Mouse (Mus musculus): ENCODE measurements around the gene Eif6. TPM values are rescaled to one million over a fixed set of nuclear protein-coding genes. Genes with fewer than 3 reads are reported as not detected.

Eif6 gene
- total and polyA plus RNA-seq, 3 experiments, result 220 to 463 (median 289) TPM

- no peak overlapping the region for H3K9ac ChIP-seq (ENCODE audit: insufficient read depth, low read depth)
- H3K4me1 ChIP-seq (ENCODE audit: control insufficient read depth in 1 of 2, insufficient read depth in 2 of 2), result no peaks in the 10 kb centered on the region
- H3K27ac ChIP-seq (ENCODE audit: insufficient read depth, low read depth), result no peak overlapping the region
- H3K27me3 ChIP-seq (replicated peaks), result no peaks in the 10 kb centered on the region
- in situ Hi-C loops (cut with MboI; ENCODE audit: low pct_ligation_motif_present, low pct_unique_long_range_greater_than_20kb, low sequenced_read_pairs) (loop anchor here (25.0 kb wide), 1 partner anchor 289 kb away; the partner anchor contains the start of genes Gm28036, Nfs1 and Romo1), dilution Hi-C loops (cut with MboI; ENCODE audit: extremely low pct_ligation_motif_present, extremely low pct_unique_long_range_greater_than_20kb, low sequenced_read_pairs) (no loop called here)
- no peak overlapping the region for H3K4me3 ChIP-seq (replicated peaks in 1 of 3; ENCODE audit: low read depth in 2 of 3, low read length in 2 of 3, poor library complexity in 1 of 3)
- no peaks in the 10 kb centered on the region for H3K9me3 ChIP-seq (replicated peaks; ENCODE audit: low read length)
- no peak overlapping the region for H3K4me2 ChIP-seq (ENCODE audit: insufficient read depth, low read depth, poor library complexity, severe bottlenecking)
- peak; percentile 77 for DNase-seq (ENCODE audit: extremely low read depth)
- H3K36me3 ChIP-seq (replicated peaks in 1 of 2; ENCODE audit: control insufficient read depth in 1 of 2, insufficient read depth in 1 of 2, low read length in 1 of 2), result peaks cover 53 to 86% of the 10 kb centered on the region in 2 experiments
- TF ChIP-seq TBP (conservative IDR thresholded peaks at IDR 0.05; ENCODE audit: low read depth, low read length) (no peak), JUN (IDR thresholded peaks at IDR 0.05; ENCODE audit: insufficient read depth, low read depth, low read length) (no peak), TCF12 (IDR thresholded peaks at IDR 0.05; ENCODE audit: low read depth, low read length) (no peak), SMC3 (IDR thresholded peaks at IDR 0.05; ENCODE audit: low read depth, low read length) (peak; percentile 89), RAD21 (IDR thresholded peaks at IDR 0.05; ENCODE audit: low read depth, low read length) (peak; percentile 75), CTCF (conservative IDR thresholded peaks at IDR 0.05 in 1 of 2, IDR thresholded peaks at IDR 0.05 in 1 of 2; ENCODE audit: low read depth in 2 of 2, low read length in 2 of 2) (peak; percentile 84 to 85), USF2 (conservative IDR thresholded peaks at IDR 0.05; ENCODE audit: low read depth, low read length) (no peak)
- H3K79me2 ChIP-seq (replicated peaks; ENCODE audit: control insufficient read depth, extremely low read depth, insufficient read depth, poor library complexity, severe bottlenecking), result no peaks in the 10 kb centered on the region
These were observed 21.6 kb upstream of the Eif6 start for GRCm38 (mm10) chr2:155848291-155848690.

DNA sequence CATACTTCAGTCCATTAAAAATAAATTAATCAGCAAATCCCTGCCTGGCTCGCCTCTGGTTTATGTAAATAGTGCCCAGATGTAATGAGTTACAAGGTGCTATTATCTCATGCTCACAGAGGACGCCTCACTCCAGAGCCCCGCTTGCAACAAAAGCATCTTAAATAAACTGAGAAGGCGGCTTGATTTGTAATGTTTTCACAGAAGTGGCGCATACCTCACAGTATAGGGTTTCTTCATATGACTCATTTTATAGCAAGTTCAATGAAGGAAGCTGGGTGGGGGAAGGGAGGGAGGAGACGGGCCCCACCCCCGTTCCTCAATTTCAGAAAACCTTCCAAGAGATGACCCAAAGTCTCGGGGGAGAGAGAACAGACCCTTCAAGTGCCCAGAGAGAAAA is 20.2 kb upstream of the Eif6 start:
- Histone ChIP-seq H3K79me2 (replicated peaks; ENCODE audit: control insufficient read depth, extremely low read depth, insufficient read depth, poor library complexity, severe bottlenecking) (no peaks in the 10 kb centered on the region), H3K9me3 (replicated peaks; ENCODE audit: low read length) (no peaks in the 10 kb centered on the region)
- in situ Hi-C loops (cut with MboI; ENCODE audit: low pct_ligation_motif_present, low pct_unique_long_range_greater_than_20kb, low sequenced_read_pairs), result loop anchor here (25.0 kb wide), 1 partner anchor 290 kb away; the partner anchor contains the start of genes Gm28036, Nfs1 and Romo1

GRCm38 (mm10) chr2:155838961-155839360 is 12.2 kb upstream of the Eif6 start:
- no peak overlapping the region for H3K4me2 ChIP-seq (ENCODE audit: insufficient read depth, low read depth, poor library complexity, severe bottlenecking)
- no peaks in the 10 kb centered on the region for H3K9me3 ChIP-seq (replicated peaks; ENCODE audit: low read length)
- in situ Hi-C loops (cut with MboI; ENCODE audit: low pct_ligation_motif_present, low pct_unique_long_range_greater_than_20kb, low sequenced_read_pairs) (loop anchor here (25.0 kb wide), 1 partner anchor 298 kb away; the partner anchor contains the start of genes Gm28036, Nfs1 and Romo1), dilution Hi-C loops (cut with MboI; ENCODE audit: extremely low pct_ligation_motif_present, extremely low pct_unique_long_range_greater_than_20kb, low sequenced_read_pairs) (no loop called here)
- H3K27ac ChIP-seq (ENCODE audit: insufficient read depth, low read depth), result no peak overlapping the region
- H3K4me1 ChIP-seq (ENCODE audit: control insufficient read depth in 1 of 2, insufficient read depth in 2 of 2), result no peaks in the 10 kb centered on the region
- no peaks in the 10 kb centered on the region for H3K79me2 ChIP-seq (replicated peaks; ENCODE audit: control insufficient read depth, extremely low read depth, insufficient read depth, poor library complexity, severe bottlenecking)
- no peak for TF ChIP-seq ZKSCAN1 (IDR thresholded peaks at IDR 0.05; ENCODE audit: borderline replicate concordance, low read depth, low read length)
- TF ChIP-seq IRF4 (IDR thresholded peaks at IDR 0.05; ENCODE audit: low read depth, low read length), result no peak
- TF ChIP-seq MAFK (IDR thresholded peaks at IDR 0.05; ENCODE audit: insufficient replicate concordance, low read length), result no peak
- no peak for TF ChIP-seq CHD1 (IDR thresholded peaks at IDR 0.05; ENCODE audit: low read depth, low read length)
- TF ChIP-seq E2F4 (IDR thresholded peaks at IDR 0.05; ENCODE audit: insufficient replicate concordance, low read depth, low read length), result no peak
- TF ChIP-seq USF2 (conservative IDR thresholded peaks at IDR 0.05; ENCODE audit: low read depth, low read length), result no peak
- no peak for TF ChIP-seq USF1 (IDR thresholded peaks at IDR 0.05; ENCODE audit: low read depth, low read length)
- TF ChIP-seq KAT2A (IDR thresholded peaks at IDR 0.05; ENCODE audit: insufficient replicate concordance, low read length), result no peak
- no peak for TF ChIP-seq MEF2A (IDR thresholded peaks at IDR 0.05; ENCODE audit: borderline replicate concordance, low read depth, low read length)
- no peak for TF ChIP-seq POLR2A (IDR thresholded peaks at IDR 0.05; ENCODE audit: low read depth, low read length)
- TF ChIP-seq NELFE (IDR thresholded peaks at IDR 0.05; ENCODE audit: low read depth, low read length), result no peak
- DNase-seq (ENCODE audit: extremely low read depth), result no peak
- no peak overlapping the region for H3K9ac ChIP-seq (ENCODE audit: insufficient read depth, low read depth)
- no peaks in the 10 kb centered on the region for H3K36me3 ChIP-seq (replicated peaks in 1 of 2; ENCODE audit: control insufficient read depth in 1 of 2, insufficient read depth in 1 of 2, low read length in 1 of 2)
- no peak overlapping the region for H3K4me3 ChIP-seq (replicated peaks in 1 of 3; ENCODE audit: low read depth in 2 of 3, low read length in 2 of 3, poor library complexity in 1 of 3)
- H3K27me3 ChIP-seq (replicated peaks), result peaks cover 40% of the 10 kb centered on the region

More for the DNA sequence above, 20.2 kb upstream of the Eif6 start:
- H3K27ac ChIP-seq (ENCODE audit: insufficient read depth, low read depth), result no peak overlapping the region
- H3K4me1 ChIP-seq (ENCODE audit: control insufficient read depth in 1 of 2, insufficient read depth in 2 of 2), result no peaks in the 10 kb centered on the region
- no peak for DNase-seq (ENCODE audit: extremely low read depth)
- dilution Hi-C loops (cut with MboI; ENCODE audit: extremely low pct_ligation_motif_present, extremely low pct_unique_long_range_greater_than_20kb, low sequenced_read_pairs), result no loop called here
- no peaks in the 10 kb centered on the region for H3K27me3 ChIP-seq (replicated peaks)
- H3K9ac ChIP-seq (ENCODE audit: insufficient read depth, low read depth), result no peak overlapping the region
- no peak overlapping the region for H3K4me3 ChIP-seq (replicated peaks in 1 of 3; ENCODE audit: low read depth in 2 of 3, low read length in 2 of 3, poor library complexity in 1 of 3)
- no peak overlapping the region for H3K4me2 ChIP-seq (ENCODE audit: insufficient read depth, low read depth, poor library complexity, severe bottlenecking)
- TF ChIP-seq E2F4 (IDR thresholded peaks at IDR 0.05; ENCODE audit: insufficient replicate concordance, low read depth, low read length) (no peak), NELFE (IDR thresholded peaks at IDR 0.05; ENCODE audit: low read depth, low read length) (no peak), JUND (conservative IDR thresholded peaks at IDR 0.05; ENCODE audit: low read depth, low read length) (no peak), JUN (IDR thresholded peaks at IDR 0.05; ENCODE audit: insufficient read depth, low read depth, low read length) (no peak), POLR2AphosphoS2 (IDR thresholded peaks at IDR 0.05; ENCODE audit: low read depth, low read length) (no peak), TBP (conservative IDR thresholded peaks at IDR 0.05; ENCODE audit: low read depth, low read length) (no peak), CHD1 (IDR thresholded peaks at IDR 0.05; ENCODE audit: low read depth, low read length) (no peak), HCFC1 (IDR thresholded peaks at IDR 0.05; ENCODE audit: low read depth, low read length) (no peak), ZNF384 (IDR thresholded peaks at IDR 0.05; ENCODE audit: low read depth, low read length) (no peak), MAX (IDR thresholded peaks at IDR 0.05; ENCODE audit: low read length) (no peak), PAX5 (IDR thresholded peaks at IDR 0.05; ENCODE audit: low read length) (no peak), MYC (IDR thresholded peaks at IDR 0.05; ENCODE audit: low read depth, low read length) (no peak), SMC3 (IDR thresholded peaks at IDR 0.05; ENCODE audit: low read depth, low read length) (no peak), IRF4 (IDR thresholded peaks at IDR 0.05; ENCODE audit: low read depth, low read length) (no peak), SIN3A (IDR thresholded peaks at IDR 0.05; ENCODE audit: low read length) (no peak), ETS1 (conservative IDR thresholded peaks at IDR 0.05; ENCODE audit: low read depth, low read length) (no peak)
- H3K36me3 ChIP-seq (replicated peaks in 1 of 2; ENCODE audit: control insufficient read depth in 1 of 2, insufficient read depth in 1 of 2, low read length in 1 of 2), result peaks cover 47 to 72% of the 10 kb centered on the region in 2 experiments

All from CH12.LX (cell line).